Mouse (Mus musculus): ENCODE data around the gene Stra6. TPM values are rescaled to one million over a fixed set of nuclear protein-coding genes. Genes with fewer than 3 reads are reported as not detected.
A peak's percentile ranks its signal among the peaks of the same experiment; 100 is the strongest.

Gene Stra6
- 1.6 and 2.1 TPM in 2 replicates for total RNA-seq (2021)
- long read RNA-seq, partial matches to known transcripts = 1 of 1 reads
- long read RNA-seq, other reads (novel, unspliced or antisense) = 0 of 1 reads

- DNase-seq = no peak
Observed at GRCm38 (mm10) chr9:58063531-58063930, at the start of gene Stra6. TSS of gene Stra6 (plus strand) at chr9:58063788.

DNA sequence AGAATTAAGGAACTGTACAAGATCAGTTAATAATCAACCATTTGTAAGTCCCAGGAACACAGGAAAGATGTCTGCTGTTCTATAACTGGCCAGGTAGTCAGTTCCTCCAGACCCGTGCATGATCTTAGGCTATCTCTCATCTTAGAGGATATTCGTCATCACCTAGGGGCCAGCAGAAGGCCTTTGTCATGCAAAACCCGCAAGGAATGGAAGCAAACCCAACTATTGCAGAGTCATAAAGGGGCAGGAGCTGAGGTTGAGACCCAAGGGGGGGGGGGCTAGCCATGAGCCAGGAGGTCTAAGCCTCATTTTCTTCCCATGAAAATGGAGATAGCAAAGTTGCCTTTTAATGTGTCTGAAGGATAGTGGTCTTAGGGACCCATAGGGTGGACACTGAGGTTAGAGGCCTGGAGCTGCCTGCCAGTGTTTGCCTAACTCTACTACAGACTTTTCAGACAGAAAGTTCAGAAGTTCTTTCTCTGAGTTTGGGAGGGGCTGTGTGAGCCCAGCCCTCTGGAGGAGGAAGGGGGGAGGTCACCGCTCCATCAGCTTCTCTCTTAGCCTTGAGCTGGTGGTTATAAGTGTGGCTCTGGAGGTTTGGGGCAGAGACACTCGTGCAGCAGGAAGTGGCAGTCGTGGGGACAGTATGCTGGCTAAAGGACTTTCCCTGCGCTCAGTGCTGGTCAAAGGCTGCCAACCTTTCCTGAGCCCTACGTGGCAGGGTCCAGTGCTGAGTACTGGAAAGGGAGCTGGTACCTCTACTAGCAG is 49.0 kb upstream of the Stra6 start:
- DNase-seq = peak; percentile 83

DNA sequence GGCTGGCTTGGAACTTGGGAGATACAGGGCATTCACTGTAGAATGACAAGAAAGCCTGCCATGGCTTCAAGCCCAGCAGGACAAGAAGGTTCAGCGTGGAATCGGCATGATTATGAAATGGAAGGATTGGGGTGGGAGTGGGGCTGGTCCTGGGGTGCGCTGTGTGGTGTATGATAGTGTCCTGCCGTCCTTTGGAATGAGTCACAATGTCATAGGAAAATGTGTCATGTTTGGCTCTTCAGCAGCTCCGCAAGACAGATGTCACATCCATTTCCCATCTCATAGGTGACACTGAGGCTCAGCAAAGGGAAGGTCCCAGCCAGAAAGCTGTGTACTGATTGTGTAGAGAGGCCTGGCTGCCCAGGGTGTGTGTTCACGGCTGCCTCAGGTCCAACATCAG is 47.7 kb upstream of the Stra6 start:
- DNase-seq = no peak

GRCm38 (mm10) chr9:58016962-58017361 is 46.6 kb upstream of the Stra6 start:
- no peak for DNase-seq

DNA sequence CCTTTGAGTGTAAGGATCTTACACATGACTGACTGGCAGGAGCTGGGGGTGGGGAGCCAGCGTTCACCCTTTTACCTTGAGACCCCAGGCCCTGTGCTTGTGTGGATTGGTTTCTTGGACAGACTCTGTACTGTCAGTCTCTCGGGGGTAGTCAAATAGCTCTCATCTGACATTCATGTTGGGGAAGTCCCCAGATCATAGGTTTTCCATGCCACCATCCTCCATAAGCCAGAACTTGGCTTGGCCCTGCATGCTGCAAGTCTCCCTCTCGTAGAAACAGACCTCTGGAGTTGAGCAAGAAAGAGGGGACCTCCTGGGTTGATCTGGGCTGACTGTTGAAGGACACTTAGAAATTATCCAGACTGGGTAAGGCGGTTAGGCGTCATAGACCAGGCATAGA is 45.2 kb upstream of the Stra6 start:
- no peak for DNase-seq

DNA sequence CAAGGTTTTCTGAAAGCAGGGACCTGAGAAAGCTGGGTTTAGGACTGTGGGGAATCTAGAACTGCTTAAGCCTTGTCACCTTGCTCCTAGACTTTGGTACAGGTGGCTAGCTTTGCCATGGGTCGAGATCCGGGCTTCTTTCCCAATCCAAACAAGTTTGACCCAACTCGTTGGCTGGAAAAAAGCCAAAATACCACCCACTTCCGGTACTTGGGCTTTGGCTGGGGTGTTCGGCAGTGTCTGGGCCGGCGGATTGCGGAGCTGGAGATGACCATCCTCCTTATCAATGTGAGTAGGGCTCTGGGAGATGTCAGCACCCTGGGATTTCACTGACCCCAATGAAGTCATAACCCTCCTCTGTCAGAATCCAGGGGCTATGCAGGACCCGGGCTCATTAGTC is 37.6 kb upstream of the Stra6 start:
- DNase-seq = no peak

GRCm38 (mm10) chr9:58027426-58028180 is 36.0 kb upstream of the Stra6 start:
- DNase-seq = no peak

DNA sequence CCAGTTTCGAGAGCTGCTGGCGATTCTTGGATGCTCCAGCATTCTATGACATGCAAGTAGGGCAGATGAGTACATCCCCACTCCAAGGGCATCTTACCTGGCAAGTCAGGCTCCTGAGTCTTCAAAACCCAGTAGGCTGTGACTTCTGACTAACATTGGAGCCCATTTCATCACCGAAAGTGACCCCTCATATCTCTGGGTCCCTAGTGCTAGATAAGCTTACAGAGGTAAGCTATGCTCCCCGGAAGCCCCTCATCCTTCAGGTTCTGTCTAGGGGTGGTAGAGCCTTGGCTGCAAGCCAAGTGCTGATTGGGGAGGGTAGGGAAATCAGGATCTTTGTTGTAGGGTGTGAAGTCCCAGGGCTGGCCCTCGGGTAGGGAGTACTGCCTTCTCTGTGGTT is 34.7 kb upstream of the Stra6 start:
- DNase-seq = no peak

GRCm38 (mm10) chr9:58029635-58030034 is 34.0 kb upstream of the Stra6 start:
- DNase-seq = no peak

DNA sequence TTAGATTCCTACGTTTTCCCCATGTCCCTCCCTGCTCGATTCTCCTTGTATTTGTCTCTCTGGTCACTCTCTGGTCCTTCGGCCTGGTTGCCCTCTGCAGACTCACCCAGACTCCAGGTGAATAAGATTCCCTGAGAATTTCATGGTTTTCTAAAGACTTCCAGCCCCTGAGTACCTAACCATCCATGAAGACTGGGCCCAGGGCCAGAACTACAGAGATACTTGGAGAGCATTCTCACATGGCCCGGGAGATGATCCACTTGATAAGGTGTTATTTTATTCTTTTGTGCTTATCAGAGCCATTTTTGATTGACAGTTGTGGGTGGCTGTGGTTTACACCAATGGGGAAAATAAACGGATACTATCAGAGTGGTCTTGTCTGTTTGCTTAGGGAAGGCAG is 31.7 kb upstream of the Stra6 start:
- DNase-seq = no peak

DNA sequence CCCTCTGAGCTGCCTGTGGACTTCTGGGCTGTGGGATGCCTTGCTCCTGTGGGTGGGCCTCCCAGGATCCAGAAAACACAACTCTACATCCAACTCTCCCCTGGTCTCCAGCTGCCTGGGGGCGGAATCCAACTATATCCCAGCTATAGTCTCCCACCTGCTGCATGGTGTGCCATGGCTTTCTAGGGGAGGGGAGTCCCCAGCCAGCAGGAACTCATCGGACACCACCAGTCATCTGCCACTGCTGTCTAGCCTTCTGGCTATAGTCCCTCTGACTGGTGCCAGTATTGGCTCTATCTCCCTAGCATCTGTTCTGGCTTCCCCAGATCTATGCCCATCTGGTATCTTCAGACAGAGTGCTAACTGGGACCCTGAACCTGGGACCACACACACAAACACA is 28.1 kb upstream of the Stra6 start:
- DNase-seq = no peak

GRCm38 (mm10) chr9:58035951-58036698 is 27.5 kb upstream of the Stra6 start:
- DNase-seq = no peak

- DNase-seq = peak; percentile 76
Observed at GRCm38 (mm10) chr9:58036961-58037360, 26.6 kb upstream of the Stra6 start.

GRCm38 (mm10) chr9:58038500-58039168 is 25.0 kb upstream of the Stra6 start:
- DNase-seq = peak; percentile 76

DNA sequence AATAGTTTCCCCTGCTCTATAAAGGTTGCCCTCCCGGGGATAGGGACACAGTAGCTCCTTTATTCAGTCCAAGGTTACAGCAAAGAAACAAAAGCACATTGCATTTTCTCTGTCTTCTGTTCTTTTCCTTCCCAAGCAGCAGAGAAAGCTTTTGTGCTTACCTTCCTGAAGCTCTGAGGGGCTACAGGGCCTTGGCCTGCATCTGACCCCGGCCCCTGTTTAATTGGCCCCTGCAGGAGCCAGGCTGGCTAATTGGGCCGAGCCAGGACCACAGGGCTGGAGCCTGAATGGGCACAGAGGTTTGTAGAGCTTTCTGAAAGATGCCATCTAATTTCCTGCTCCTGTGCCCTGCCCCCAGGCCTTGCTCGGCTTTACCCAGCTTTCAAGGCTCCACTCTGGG is 22.6 kb upstream of the Stra6 start:
- no peak for DNase-seq

- DNase-seq = no peak
Observed at GRCm38 (mm10) chr9:58042391-58042790, 21.2 kb upstream of the Stra6 start.

- no peak for DNase-seq
Observed at GRCm38 (mm10) chr9:58043496-58044017, 20.0 kb upstream of the Stra6 start.

DNA sequence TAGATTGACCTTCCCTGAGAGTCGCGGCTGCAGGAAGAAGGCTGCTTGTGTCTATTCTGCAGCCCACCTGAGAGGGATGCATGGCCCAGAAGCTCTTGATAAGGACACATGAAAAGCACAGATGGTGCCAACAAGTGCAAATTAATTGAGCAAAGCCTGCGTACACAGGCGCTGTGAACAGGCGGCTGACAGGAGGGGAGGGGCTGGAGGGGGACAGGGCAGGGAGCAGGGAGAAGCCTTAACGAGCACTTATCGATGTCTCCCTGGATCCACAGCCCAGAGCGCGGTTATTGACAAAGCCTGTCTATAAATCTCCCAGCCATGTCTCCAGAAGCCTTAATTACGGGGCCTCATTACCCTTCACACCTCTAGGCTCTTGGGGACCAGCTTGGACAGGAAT is 18.8 kb upstream of the Stra6 start:
- no peak for DNase-seq

DNA sequence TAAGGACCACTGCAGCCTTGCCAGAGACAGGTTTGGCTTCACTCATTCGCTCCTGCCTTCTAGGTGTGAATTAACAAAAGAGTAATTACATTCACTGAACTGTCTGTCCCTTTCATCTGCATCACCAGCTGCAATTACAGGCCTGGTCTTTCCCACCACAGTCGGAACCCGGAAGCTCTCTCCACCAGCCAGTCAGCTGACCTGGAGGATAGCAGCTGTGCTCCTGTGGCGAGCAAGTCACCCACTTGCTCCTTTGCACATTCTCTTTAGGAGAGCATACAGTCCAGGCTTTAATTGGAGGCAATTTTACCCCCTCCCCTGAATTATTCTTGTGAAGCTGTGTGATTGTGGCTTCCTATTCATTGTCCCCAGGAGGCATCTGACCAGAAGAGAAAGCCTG is 17.9 kb upstream of the Stra6 start:
- no peak for DNase-seq

GRCm38 (mm10) chr9:58047061-58047460 is 16.5 kb upstream of the Stra6 start:
- no peak for DNase-seq

GRCm38 (mm10) chr9:58048621-58049020 is 15.0 kb upstream of the Stra6 start:
- no peak for DNase-seq

DNA sequence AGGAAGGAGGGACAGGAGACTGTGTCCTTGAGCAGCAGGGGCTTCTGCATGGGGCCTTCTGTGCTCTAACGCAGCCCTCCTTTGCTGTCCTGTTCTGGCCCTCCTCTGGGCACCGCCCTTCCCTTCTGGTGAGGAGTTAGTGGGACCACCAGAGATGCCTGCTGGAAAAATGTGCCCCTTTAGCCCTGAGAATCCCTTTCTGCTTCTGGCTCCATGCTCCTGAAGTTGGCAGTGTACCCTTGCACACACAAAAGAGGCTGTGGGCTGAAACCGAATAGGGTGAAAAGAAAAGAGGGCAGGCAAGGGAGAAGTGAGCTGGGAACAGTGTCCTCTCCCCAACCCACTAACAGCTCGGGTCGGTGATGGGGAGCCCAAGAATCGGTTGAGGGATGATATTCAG is 14.4 kb upstream of the Stra6 start:
- DNase-seq = no peak
